Mouse (Mus musculus) monocyte, adult 2 months (primary cell): ENCODE data around the gene Kdelc2.

Experiments used
- DNase-seq, 2 experiments: peaks; one replicate each; pipeline ENCODE4 v3.0.0; 2022; ENCODE audit warnings: low spot score in 2 of 2, low read depth in 1 of 2

Kdelc2 gene

DNA sequence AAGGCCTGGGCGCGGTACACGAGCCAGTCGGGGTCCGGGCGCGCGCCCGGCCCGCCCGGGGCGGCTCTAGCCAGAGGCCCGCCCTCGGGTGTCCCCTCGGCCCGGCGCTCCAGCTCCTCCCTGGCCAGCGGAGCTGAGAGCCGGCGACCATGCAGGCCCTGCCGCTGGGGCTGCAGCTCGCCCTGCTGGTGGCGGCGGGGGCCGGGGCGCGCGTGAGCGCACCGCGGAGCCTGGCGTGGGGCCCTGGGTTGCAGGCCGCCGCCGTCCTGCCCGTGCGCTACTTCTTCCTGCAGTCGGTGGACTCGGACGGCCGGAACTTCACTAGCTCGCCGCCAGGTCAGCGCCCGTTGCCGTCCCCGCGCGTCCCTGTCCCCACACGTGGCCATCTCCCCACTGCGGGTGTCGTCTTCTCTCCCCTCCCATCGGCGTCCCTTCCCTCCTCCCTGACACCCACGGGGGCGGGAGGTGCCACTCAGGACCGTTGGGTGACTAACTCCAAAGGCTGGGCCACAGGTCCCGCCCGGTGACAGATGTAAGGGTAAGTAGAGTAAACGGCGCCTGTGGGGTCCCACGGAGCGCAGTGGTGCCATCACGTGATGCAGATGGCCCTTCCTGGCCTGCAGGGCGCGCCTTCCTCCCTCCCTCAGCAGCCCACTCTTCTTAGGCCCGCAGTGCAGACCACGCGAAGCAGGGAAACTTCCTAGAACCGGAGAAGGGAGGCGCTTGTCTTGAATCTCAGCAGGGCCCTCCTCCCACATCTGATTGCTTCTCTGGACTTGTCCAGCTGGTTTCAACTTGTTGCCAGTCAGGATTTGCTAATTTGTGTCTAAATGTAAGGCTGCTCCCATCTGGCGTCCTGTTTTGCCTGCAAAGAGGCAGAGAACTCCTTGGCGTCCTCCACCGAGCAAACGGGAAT is at the start of gene Kdelc2:
TSS of gene Kdelc2 (plus strand) at position 75 of the 916 bp plus-strand sequence.
- DNase-seq = peak; percentile 9 to 32

DNA sequence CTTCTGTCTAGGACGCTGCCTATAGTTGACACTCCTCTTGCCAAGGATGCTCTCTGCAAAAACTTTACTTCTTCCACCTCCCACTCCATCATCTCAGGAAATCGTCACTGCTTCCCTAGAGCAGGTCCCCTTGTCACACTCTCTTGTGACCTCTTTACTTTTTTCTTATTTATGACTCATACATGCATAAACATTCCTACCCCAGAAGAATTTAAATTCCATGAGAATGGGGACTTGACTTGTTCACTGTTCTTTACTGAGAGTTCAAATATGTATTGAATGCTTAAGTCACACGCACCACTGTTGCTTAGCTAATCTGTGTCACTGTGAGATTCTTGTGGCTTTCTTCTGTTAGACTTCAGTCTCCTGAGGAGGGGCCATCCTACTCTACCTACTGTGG is 48.7 kb upstream of the Kdelc2 start:
- no peak for DNase-seq

DNA sequence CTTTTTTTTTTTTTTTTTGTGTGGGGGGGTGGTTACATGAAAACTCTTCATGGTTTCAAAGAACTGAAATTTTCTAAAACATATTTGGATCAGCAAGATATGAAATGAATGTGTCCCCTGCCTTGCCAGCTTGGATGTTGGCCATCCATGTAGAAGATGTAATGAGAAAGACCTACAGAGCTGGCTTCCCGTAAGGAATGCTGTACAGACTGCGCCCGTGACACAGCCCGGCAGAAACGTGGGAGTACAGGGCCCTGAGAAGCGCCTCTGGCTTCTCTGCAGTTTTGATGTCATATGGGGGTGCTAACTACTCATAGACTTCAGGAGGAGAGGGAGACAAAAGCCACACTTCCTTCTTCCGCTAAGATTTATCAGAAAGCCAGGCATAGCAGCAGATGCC is 44.2 kb upstream of the Kdelc2 start:
- DNase-seq = no peak

DNA sequence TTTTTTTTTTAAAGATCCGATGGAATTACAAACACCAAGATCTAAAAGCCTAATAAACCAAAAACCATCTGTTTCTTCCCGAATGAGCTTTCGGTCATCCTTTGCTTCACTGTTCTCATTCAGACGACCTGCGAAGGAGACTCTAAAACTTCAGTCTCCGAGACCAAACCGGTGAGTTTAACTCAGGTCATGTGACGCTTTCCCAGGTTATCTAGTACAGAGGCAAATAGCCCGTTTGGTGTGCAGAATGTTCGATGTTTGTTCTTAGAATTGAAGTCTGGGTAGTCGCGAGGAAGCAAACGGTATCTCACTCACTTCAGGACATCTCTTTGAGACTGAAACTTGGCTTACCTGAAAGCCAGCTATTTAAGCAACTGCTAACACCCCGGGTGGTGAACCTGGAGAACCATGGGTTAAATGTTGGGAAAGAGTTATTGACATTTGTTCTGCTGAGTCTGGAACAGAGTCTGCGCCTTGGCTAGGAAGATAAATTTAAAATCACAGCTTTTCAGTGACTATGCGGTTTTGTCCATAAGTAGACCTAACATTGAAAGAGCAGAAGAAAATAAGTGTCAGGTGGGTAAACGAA is 43.4 kb upstream of the Kdelc2 start:
- DNase-seq = no peak

DNA sequence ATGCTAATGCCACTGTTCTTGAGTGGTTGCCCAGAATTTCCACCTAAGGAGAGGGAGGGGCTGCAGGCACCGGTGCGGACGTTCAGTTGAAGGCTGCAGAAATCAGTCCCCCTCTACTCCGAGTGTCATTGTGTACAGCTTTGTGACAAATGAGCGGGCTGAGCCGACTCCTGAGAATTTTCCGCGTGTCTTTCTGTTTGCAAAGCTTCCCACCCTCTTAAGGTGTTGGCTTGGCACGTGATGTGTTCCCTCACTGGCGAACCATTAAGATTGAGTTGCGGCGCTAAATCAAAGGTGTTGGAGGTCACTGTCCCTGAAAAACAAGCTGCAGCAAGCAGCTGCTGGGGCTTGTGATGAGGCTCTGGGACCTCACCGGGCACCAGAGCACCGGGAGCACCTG is 42.9 kb upstream of the Kdelc2 start:
- no peak for DNase-seq

DNA sequence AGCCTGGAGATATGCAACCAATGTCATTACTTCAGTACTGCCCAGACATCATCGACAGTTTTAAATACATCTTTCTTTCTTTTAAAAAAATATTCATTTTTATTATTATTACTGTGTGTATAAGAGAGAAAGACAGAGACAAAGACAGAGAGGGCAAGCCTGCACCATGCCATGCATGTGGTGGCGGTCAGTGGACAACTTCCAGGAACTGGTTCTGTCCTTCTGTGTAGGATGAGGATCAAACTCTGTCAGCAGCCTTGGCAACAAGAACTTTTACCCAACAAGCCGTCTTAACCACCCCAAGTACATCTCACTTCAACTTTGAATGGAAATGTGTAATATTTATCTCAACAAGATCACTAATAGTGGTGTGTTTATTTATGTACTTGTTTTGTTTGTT is 41.8 kb upstream of the Kdelc2 start:
- no peak for DNase-seq

DNA sequence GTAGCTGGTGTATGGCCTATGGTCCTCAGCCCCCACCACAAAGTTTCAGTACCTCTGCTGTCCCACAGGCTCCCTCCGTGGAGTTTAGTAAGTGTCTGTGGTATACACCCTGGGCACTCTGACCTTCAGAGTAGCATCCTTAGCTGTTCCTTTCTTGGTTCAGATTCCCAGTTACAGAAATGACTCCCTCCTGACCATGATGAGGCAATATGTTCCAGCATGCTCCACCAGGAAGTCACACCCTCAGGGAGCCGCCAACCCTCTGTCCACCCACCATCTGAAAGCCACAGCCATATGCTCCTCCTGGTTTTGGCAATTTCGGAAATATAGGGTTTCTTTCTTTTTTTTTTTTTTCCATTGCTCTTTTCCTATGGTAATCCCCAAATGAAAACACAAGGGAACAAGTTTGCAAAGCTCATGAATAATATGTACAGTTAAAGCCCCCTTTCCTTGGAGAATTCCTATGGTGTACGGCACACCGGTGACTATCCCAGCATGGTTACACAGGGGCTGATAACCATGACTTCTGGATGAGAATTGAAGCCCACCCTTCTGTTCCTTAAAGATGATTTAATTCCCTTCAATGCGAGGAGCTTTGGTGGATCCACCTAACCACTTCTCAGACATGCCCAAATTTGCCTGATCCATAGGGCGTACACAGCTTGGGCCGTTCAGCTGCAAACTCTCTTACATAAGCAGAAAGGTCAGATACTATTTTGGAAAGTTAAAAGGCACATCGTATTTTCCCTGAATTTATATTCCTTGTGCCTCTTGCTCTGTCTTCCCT is 39.0 kb upstream of the Kdelc2 start:
- no peak for DNase-seq

DNA sequence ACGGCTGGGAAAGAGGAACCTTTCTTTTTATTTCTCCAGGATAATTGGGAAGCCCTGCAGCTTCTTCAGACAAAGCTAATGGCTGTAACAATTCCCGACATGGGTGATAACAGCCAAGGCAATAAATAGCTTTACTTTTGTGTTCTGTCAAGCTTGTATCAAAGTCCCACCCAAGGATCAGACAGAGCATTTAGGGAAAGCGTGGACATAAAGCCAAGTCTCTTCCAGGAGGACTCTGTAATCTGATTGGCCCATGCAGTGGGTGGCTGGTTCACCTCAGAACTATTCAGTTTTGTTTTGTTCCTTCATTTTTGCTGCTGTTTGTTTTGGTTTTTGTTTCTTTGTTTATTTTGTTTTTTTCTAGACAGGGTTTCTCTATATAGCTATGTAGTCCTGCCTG is 38.1 kb upstream of the Kdelc2 start:
- DNase-seq = no peak

DNA sequence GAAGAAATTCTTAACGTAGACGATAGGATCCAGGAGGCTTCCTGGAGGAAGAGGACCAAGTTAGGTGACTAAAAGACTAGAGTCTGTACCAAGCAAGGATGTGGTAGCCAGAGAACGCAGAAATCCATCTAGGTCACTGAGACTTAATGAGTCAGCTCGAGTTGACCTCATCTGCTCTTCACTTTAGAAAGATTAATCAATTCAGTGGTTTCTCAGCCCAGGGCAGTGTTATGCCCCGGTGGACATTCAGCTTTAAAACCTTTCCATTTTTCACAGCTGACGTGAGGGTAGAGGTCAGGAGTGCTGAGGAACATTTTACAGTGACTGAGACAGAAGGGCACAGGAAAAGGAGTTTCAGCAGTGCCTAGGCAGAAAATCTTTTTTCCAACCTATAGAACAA is 37.4 kb upstream of the Kdelc2 start:
- no peak for DNase-seq

DNA sequence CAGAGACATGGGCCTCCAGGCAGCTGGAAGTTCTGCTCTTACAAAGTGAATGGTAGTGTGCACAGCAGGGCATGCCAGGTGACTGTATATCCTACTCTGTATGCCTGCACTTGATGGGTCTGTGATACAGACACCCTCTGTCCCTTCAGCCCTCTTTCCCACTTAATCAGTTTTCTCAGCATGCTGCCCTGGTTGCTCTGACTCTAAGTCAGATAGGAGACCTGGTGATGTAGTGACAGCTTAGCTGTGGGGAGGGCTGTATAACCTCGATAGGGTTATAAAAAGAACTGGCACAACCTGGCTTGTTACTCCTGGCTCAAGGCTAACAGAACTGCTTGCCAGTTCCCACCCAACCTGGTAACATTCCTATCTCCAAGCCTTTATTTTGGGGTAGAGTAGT is 34.6 kb upstream of the Kdelc2 start:
- no peak for DNase-seq

DNA sequence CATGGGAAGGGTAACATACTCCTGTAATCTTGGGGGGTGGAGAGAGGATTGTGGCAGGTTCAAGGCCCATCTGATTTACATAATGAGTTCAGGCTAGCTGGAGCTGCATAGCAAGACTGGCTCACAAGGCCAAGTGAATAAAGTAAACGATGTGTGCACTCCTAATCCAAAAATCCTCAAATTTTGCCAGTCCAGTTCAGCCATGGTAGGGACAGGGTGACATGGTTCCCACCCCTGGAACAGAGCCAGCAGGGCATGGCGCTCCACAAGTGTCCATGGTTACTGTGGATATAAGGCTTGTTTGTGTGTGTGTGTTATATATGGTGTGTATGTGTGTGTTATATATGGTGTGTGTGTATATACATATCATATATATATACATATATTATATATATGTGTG is 33.5 kb upstream of the Kdelc2 start:
- DNase-seq = no peak

DNA sequence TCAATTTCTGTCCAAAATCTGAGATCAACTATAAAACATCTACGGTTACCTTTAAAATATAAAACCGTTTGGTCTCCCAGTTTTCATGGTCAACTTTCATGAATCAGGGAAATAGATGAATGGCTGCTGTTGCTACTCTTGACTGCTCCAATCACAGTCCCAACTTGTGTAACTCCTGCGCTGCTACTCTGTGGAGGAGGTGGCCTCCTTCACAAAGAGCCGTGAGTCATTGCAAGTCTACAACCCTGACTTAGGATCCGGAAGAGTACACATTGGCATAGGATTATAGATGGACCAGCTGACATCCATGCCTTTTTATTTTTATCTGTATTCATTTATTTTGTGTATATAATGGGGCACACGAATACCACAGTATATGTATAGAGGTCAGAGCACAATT is 31.9 kb upstream of the Kdelc2 start:
- DNase-seq = no peak

DNA sequence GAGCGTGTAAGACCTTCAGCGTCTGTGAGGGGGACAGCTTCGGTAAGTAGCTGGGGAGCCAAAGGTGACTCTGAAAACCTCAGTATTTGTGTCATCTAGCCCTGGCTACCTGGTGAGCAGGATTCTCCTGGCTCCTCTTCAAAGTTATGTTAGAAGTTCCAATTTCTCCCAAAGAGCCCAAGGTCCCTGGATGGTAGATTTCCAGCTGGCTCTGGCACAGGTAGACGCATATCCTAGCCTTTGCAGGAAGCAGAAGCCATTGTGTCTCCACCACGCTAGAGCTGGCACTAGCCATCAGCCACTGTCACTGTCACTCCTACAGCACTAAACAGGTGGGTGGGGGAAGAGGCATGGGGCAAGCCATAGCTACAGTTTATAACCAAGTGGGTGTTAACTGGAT is 30.7 kb upstream of the Kdelc2 start:
- no peak for DNase-seq

DNA sequence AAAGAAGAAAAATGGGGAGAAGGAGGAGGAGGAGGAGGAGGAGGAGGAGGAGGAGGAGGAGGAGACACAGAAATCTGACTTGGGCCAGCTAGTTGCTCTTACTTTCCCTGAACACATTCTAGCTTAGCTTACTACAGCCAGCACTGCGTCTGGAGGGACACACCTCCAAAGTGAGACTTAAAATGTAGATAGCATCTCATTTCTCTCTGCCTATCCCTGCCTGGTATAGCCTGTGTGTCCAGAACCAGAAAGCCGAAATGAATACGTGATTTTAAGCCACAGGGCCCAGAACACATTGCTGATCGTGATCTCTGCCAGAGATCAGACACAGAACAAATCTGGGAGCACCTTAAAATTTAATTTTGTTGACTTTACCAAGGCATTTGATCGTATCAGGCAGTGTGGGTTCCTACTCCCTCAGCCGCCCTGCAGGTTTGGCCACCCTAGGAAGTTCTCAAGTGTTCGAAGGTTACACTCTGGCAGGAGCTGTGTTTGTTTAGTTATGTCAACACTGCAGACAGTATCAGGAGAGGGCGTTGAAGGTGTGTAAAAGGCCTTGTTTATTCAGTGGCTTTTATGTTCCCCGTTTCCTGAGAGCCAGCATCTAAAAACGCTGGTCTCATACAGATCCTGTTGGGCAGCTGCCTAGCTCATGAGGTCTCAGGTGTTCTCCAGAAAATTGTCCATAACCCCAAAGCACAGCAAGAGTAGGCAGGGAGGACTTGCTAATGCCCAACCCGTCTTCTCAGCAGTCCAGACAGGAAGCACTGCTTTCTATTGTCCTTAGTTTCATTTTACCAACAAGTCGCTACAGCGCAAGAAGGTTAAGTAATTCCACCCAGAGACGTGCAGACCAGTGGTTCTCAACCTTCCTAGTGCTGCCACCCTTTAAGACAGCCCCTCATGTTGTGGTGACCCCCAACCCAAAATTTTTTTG is 27.3 kb upstream of the Kdelc2 start:
- DNase-seq = no peak

DNA sequence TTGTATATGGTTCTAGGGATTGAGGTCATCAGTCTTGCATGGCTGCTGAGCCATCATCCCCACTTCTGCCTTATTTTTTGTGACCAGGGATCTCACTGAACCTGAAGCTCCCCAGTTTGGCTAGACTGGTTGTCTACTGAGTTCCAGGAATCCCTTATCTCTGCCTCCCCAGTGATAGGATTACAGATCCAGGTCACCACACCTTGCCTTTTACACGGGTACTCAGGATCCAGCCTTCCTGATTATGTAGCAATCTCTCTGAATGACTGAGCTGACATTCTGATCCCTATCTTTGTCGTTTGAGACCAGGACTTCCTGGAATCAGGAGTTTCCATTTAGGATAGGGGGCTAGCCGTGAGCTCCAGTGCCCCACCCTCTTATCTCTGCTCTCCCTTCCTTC is 12.5 kb upstream of the Kdelc2 start:
- no peak for DNase-seq

DNA sequence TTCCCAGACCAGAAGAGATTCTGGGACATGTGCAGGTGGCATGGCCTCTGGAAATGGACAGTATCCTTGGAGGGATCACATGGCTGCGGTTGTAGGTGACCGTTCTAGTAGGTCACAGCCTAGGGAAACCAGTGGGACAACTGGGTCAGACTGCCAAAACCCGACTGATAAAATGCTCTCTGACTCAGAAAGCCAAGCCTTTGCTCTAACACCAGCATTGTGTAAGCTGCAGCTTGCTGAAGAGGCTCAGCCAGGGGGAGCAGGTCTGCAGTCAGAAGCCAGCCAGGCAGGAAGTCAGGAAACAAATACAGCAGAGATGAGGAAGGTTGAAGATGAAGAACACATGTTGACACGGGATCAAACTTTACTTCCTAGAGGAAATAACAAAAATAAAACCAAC is 7.9 kb upstream of the Kdelc2 start:
- no peak for DNase-seq

DNA sequence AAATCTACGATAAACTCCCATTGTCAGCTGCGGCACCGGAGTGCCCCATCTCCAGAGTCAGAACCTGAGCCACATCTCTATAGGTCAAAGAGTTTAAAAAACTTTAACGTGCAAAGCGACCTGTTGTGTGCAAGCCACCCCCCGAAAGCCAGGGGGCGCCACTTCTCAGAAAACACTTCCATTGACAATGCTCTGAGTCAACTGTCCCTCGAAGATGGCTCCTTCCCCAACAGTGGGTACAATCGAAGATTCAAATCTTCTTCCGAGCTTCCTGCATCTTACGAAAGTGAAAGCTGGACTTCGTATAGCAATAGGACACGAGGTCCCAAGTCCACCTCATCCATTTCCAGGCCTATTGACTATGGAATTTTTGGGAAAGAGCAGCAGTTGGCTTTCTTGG is 7.0 kb upstream of the Kdelc2 start:
- no peak for DNase-seq

DNA sequence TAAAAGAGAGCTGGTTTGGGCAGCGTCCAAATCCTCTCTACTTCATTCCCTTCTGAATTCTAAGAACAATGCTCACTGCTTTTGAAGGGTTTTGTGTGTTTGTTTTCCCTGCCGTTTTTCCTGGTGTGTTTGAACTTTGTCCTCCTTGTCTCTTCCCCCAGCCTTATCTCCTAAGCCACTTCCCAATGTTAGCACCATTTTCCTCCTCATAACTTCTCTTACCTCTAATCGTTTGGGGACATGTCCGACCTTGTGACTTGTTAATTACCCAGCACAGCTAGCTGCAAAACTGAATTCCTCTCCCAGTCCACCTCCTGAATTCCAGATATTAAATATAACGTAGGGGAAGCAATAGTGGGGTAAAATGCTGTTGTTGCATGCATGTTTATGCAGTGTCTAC is 6.2 kb upstream of the Kdelc2 start:
- no peak for DNase-seq

DNA sequence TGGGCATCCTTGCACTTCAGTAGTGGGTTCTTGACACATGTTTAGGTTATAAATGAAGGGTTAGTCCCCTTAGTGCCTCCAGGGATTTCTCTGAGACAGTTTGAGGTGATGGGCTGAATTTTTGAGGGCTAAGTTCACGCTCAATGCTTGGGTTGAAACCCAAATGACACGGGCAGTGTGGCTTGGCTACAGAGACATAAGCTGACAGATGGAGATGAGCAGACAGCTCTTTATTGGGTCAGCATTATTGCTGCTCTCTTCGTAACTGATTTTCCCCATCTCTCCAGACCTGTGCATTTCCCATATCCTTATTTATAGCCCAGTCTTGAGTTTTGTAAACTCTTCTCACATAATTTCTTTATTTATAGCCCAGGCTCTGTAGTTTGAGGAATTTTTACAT is 5.7 kb upstream of the Kdelc2 start:
- DNase-seq = no peak

DNA sequence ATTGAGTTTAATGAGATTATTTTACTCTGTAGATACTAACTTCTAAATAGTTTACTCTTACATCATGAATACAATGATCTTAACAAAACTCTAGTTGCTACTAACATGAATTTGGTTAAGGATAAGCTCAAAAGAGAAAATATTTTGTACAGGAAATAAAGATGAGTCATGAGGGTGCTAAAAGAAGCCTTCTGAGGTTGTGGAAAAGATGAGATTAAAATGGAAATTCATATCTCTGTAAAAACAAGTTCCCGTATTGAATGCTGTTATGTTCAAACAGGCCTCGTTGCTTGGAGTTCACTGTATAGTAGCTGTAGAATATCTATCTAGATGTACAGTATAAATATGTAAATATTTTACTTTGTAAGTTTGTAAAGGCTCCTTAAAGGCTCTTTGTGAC is 3.2 kb upstream of the Kdelc2 start:
- DNase-seq = no peak

DNA sequence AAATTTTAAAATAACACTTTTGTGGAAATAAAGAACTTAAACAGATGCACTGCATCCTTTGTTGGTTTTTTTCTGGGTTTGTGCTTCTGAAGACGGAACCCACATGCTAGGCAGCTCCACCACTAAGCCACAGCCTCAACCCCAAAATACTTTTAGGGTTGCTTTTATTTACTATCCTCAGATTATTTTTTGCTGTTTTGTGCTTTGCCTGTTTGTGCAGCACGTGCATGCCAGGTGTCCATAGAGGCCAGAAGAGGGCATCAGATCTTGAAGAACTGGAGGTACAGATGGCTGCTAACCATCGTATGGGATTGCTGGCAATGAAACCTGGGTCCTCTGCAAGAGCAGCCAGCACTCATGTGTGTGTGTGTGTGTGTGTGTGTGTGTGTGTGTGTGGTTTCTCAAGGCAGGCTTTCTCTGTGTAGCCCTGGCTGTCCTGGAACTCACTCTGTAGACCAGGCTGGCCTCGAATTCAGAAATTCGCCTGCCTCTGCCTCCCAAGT is 2.7 kb upstream of the Kdelc2 start:
- DNase-seq = no peak
